Mouse (Mus musculus) adrenal gland, adult 8-10 months (tissue): ENCODE results near the gene Nrcam. TPM values are rescaled to one million over a fixed set of nuclear protein-coding genes. Genes with fewer than 3 reads are reported as not detected.

Source experiments
- DNase-seq: peaks from one replicate; pipeline ENCODE4 v3.0.0; 2022
- total RNA-seq, 4 experiments: library from RNA; stranded (reverse); gene quantifications; 2 replicates each; pipeline ENCODE4 v1.2.4; 2022

Nrcam gene
- total RNA-seq, 4 experiments from 2014 or later = 3.4 to 14.9 (median 6.9) TPM

DNA sequence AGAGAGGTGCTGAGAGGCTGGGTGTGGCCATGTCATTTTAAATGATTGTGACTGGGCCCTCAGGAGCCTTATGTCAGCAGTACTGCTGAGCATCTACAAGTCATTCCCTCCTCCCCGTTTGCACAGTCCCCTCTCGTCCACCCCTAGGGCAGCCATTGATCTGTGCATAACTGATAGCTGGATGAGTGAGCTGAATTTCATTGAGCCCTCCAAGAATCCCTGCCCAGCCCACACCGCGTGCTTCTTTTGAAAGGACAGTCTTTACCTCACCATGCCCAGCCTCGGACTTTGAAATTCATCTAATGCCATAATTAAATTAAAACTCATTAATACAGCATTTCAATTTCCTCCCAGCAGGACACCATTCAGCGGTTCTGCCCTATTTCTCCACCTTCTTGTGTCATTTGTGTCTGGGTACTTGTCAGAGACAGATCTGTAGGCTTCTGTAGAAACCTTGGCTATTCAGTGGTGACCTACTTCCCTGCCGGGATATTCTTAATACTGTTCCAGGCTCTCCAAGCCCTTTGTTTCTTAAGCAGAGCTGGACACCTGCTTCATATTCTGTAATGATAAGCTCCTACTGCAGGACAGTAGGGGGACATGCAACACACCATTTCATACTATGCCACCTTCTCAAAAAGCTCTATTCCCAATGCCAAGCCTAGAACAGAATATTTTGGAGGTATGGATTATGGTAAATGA lies 190.9 kb downstream of the Nrcam start:
- no peak for DNase-seq

DNA sequence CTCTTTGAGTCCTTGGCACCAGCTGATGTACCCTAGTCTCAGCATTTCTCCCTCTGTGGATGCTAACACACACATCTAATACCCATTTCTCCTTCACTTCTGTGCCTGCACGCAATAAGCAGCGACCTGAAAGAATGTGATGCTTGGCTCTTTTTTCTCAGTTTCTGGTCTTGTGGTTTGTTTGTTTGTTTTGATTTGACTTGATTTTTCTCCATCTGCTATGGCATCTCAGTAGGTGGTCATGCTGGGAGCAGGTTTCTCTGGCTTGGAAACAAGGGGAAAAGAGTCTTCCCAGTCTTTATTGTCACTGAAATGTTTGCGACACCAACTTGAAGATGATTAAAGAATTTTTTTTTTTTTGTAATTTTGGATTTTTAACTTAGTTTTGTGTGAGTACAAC lies 192.8 kb downstream of the Nrcam start:
- DNase-seq = no peak

DNA sequence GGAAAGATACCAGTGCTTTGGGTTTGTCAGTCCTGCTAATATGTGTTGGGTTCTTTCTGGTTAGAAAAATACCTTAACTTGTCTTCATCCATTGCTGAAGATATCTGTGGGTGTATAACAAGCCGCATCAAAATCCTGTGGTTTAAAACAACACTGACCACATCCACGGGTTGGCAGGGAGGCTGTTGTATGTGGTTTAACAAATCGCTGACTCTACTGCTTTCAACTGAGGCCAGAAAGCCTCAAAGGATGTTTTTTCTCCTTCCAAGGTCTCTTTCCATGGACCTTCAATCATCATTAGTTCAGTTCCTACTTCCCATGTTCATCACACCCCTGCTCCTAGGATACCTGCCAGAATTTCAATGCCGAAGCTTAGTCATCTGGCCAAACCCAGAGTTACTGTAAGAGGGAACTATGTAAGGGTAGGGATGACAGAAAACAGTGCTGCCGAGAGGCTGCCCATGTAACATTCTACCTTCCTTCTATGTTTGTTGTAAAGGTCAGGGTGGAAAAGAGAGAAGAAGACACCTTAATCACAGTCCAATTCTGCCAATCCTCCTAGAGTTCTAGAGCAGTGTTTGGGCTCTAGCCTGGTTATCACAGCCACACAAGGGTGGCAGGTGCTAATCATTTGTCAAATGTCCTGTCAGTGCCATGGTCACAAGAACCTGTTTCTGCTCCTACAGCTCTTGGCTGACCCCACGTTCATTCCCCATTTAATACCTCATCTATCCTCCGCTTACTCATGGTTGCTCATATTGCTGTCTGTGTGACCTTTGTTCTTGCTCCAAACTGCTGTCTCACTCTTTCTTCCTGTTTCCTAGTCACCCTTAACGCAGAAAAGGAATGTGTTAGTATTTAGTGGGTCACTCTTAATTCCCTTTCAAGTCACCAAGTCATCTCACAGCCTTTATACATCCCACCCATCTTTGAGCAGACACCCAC lies 196.2 kb downstream of the Nrcam start:
- DNase-seq = peak; percentile 45

DNA sequence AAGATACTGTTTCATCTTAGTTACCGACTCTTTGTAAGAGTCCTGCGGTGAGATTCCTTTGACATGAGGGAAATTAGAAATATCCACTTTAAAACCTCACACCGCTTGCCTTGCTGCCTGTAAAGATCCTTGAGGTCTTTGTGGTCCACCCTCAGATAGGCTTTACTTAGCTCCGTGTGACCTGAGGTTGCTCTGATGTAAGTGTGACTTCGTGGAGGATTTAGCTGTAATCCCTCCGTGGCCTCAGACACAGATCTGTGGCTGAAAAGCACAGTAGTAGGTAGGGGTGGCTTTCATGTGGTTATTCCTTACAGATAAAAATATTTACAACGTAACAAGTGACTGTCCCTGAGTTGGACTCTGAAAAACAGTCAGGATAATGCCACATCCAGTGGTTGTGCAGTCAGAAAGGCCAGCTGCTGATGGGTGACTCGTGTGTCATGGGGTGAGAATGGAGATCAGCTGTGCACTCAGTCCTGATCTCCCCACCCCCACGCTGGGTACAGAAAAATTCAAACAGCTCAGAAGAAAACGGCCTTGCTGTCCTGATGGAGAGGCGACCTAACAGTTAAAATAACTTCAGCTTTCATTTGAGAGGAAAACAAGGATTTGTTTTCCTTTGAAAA lies 199.8 kb downstream of the Nrcam start:
- DNase-seq = no peak

DNA sequence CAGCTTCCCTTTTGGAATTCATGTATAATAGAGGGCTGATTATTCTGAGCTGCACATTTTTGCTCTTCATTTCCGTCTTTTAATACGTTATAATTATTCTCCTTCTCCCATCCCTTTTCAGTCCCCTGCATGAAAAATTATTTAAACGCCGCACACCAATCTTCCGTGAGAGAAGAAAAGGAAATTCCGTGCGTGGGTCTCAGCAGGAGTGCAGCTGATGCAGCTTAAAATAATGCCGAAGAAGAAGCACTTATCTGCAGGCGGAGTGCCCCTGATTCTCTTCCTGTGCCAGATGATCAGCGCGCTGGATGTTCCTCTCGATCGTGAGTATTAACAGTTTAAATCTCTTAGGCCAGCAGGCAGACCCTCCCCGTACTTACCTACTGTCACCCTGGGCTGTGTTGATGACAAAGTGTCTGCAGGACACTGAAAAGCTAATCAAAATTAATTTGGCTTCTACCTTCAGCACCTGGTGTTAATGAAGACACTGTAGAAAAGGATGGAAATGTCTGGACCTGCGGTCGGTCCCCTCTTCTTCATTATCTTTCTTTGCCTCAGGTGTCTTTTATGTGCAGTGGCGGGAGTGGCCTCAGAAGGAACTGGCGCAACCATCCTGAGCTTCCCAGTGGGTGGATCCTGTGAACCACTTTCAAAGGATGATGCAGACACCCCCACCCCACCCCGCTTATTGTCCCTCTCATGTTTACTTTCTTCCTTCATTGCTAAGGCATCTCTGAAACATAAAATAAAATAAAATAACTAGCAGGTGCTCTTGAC lies 203.8 kb downstream of the Nrcam start:
- no peak for DNase-seq

DNA sequence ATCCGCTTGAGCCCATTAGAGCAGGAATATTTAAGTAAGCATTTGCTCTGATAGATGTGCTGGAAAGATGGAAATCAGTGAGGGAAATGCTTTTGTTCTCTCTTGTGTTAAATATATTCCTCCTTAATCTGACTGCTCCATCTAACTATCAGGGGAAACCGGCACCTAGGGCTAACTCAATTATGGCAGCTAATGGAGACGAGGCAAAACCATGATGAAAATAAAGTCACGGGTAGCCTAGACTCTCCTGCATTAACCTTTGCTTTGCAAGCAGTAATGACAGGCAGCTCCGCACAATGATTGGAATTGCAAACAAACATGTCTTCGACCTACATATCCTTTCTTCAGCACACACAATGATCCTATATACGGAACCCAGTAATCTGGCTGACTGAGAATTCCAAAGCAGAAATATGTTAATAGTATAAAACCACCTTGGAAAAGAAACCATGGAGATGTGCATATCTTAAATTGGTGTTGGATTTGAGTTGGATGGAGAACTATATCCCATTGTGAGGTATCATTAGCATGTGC lies 205.5 kb downstream of the Nrcam start:
- no peak for DNase-seq

DNA sequence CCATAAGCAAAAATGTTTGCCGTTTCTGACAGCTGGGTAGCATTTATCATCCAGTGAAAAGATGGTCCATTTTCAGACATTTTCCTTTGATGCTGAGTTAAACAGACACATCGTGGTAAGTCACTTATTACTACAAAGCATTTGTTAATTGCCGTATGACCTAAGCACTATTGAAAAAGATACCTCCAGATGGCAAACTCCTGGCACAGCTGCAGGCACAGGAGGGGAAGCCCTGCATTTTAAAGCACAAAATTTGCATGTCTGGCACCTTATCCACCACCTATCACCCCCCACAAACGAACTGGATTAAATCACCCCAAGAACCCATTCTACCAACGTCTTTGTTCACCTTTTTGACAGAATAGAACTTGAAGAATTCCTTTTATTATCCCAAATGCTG lies 206.9 kb downstream of the Nrcam start:
- no peak for DNase-seq

DNA sequence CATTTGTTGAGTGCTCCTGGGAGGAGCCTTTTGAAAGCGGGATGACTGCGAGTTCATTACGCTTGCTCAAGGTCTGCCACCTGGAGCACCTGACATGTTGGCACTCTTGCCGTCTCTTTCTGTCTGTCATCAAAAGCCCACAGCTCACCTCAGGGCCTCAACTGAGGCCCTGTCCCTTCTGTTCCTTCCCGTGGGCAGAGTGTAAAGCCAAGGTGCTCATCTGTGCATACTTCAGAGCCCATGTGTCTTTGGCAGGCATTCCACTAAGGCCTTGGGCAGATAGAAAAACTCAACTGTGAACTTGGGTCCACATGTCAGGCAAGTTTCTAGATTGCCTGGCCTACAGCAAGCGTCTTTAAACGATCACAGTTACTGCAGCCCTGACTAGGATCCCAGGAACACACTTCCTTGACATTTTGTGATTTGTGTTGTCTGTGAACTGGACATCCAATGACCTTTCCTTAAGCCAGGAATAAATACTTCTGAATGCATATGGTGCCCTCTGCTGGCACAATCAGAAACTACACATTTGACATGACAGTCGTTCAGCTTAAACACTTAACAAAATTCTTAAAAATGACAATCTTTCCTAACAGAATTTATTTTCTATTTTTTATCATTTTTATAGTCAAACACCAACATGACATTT lies 219.2 kb downstream of the Nrcam start:
- peak; percentile 47 for DNase-seq

DNA sequence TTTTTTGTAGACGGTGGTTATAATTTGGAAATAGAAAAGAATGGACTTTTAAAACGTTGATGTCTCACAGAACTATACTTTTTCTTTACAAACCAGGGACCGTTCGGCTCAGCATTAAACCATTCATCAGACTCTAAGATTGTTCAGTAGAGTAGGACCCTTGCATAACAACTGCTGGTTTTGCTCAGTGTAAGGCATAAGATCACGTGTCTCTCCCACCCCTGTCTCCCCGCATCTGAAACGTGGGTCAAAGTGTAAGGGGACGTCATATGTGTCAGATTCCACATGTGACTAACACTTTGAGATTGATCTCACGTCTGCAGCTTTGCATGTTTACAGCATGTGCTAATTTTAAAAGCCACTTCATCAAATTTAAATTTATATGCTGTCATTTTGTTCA lies 219.8 kb downstream of the Nrcam start:
- DNase-seq = no peak

DNA sequence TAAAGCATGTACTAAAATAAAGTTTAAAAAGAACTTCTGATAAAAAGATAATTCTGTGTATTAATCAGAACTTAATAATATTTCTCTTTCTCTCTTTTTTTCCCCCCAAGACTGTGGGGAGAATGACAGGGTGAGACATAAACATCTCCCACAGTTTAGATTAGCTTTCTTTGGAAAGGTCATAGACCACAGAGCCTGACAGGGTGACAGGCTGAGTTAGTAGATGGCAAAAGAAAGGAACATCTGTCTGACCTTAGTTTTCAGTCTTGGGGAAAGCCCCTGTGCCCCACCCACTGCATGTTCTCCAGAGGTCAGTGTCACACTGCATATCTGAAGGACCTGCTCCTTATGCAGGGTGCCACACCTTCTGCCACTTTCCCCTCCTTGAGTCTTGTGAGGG lies 222.9 kb downstream of the Nrcam start:
- DNase-seq = no peak

DNA sequence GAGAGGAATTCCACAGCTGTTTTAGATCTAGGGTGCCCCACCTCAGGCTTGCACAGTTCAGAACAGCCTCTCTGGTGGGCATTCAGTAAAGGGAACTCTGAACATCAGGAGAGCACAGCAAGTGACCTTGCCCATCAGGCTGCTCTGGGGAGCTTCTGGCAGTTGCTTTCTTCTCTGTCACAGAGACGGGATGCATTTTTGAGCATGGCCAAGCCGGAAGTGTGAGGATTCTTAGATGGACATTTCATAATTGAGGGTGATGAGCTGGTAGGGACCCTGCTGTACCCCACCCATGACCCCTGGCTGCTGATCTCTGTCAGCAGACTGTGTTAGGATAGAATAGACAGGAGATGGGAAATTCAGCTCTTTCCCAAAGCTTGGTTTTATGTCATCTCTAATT lies 225.4 kb downstream of the Nrcam start:
- DNase-seq = no peak

DNA sequence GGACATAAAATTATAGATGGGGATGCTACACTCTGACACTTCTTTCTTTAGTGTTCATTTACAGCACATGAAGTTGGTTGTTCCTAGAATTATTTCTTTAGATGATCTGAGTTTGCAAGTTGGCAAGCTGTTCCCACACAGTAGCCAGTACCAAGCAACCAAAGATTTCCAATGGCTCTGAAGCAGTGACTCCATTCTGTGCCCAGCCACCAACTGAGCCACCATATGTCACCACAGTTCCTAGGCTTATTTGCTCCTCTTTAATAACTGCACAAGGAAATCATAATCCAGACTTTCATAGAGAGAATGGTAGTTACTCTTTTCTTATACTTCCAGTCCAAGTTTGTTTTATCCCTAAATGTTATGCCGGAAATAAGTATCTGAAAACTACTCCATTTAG lies 226.1 kb downstream of the Nrcam start:
- DNase-seq = no peak

DNA sequence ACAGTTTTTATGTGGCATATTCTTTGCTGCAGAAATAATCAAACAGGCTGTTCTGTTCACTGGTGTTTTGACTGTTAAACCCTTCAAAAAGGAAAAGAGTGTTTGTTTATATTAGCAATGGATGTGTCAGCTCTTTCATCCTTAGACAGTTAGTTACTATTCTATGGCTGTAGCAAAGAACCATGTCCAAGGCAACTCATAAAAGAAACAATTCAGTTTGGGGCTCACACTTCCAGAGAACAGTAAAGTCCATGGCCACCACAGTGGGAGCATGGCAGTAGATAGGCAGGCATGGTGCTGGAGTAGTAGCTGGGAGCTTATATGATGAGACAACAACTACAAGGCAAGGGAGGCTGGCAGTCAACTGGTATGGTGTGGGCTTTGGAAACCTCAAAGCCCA lies 231.3 kb downstream of the Nrcam start:
- no peak for DNase-seq

DNA sequence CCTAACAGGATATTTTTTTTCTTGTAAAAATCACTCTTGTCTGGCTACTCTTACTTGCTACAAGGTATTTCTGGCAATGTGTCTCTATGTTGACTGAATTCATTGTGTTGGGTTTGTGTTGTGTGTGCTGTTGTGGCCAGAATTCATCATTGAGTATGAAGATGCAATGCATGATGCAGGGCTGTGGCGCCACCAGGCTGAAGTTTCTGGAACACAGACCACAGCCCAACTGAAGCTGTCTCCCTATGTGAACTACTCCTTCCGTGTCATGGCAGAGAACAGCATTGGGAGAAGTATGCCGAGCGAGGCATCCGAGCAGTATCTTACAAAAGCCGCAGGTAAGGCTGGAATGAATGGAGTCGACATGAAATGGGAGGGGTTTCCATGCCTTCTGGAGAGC lies 241.4 kb downstream of the Nrcam start:
- DNase-seq = no peak

DNA sequence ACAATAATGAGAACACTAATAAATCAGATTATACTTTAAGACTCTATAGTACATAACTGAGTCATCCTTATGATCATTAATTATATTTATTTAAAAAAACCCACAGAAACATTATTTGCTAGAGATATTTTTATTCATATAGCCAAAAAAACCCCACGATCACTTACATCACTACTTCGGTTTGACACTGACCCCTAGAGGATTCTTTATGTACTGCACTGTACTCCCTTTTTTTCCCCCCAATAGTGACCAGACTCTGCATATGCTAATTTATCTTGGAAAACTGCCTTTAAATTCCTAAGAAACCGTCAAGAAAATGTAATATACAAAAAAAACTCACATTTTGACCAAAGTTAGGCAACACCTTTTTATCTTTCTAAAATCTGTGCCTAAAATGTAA lies 244.0 kb downstream of the Nrcam start:
- no peak for DNase-seq

DNA sequence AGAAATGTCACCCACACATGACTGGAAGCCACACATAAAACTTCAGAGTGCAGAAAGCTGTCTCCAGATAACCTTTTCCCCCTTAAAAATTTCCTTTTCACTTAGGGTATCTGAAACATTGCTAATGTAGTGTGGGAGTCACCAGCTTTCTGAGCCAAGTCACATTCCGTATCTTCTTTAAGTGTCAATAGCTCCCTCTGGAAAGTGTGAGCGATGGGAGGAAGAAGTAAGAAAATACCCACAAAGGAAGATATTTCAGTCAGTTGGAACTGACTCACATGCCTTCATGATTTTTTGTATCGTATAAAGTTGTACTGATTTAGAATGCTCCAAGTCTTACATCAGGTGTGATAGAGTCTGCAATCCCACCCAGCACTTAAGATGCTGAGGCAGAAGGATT lies 245.5 kb downstream of the Nrcam start:
- DNase-seq = no peak

DNA sequence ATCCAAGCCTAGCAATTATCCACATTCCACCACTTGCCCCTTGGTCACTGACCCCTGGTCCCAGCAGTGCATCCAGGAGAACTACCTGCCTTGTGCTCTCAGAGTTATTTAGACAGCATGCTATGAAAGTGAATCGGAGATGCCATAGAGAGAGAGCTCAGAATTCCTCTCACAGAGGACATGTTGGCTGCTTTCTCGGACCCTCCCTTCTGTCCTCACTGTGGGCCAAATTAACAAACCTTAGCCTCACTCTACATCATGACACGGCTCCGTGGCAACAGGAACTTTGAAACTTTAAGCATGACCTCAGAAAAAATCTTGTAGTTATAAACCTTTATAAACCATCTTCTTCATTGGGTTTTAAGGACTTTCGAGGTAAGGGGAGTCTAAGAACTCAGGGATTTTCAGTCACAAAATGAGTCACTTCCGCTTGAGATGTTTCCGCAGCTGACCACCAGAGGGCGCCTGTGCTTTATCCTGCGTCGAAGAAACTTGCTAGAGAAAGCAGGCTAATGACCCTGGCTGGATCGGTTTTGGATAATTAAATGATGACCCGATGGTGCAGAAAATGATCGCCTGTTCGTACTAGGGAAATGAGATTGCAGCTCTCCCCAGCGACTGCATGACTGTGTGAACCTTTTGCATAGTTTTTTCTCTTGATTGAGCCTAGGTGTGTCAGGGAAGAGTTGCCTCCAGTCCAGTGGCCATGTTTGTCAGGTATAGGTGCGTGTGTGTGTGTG lies 272.9 kb downstream of the Nrcam start:
- DNase-seq = peak; percentile 28

DNA sequence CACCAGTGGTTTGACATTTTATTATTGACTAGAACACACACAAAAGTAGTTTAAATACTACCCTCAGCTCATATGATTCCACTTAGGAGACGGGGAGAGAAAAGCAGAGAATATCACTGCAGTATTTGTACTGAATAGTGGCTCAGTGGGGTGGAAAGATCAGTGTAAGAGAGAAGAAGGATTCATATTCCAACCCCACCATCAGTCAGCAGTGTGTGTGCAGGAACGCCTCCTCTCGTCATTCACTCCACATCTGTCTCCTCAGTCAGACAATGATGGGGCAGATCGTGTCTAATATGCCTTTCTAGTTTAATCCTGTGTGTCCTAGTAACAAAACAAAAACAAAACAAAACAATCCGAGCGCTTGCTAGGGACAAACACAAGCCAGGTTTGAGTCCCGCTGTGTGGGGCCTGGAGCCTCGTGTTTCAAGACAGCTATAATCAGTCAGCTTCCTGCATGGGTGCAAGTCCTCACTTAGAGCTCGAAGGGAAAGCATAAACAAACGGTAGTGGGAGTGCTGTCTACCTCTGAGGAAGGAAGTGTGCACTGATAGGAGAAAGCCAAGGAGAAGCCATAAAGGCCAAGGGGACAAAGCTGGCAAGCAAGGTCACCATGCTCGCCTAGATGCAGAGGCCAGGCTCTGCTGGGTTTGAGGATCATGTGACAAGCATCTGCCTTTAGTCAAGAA lies 273.7 kb downstream of the Nrcam start:
- no peak for DNase-seq

DNA sequence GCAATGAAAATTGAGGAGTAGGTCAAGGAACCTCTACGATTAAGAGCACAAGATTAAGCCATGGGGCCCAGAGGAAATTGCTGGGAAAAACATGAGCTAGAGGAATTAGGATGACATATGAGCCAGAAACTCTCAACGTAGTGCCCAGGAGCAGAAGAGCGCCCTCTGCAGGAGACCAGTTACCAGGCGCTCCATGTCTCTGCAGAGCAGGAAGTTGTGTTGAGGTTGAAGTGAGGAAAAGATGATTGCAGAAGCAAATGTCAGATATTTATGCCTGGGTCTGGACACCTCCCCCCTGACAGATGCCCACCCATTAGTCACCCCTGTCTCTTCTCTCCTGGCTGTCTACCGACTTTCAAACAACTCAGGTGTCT lies 274.3 kb downstream of the Nrcam start:
- no peak for DNase-seq

DNA sequence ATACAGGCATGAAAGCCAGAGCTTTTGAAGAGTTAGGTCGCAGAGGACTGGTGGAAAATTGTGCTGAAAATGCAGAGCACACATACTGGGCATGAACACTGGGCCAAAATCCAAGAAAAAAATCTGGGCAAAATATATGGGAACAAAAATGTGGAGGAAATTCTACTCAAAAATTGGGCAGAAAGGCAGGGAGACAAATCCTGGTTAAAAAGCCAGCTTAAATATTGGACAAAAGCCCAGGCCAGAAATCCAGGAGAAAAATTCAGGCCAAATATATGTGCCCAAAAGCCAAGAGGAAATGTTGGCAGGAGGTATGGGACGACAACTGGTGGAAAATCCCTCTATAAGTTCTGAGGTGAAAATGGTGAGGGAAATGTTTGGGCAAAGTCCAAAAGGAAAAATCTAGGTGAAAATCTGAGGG lies 288.3 kb downstream of the Nrcam start:
- DNase-seq = no peak

DNA sequence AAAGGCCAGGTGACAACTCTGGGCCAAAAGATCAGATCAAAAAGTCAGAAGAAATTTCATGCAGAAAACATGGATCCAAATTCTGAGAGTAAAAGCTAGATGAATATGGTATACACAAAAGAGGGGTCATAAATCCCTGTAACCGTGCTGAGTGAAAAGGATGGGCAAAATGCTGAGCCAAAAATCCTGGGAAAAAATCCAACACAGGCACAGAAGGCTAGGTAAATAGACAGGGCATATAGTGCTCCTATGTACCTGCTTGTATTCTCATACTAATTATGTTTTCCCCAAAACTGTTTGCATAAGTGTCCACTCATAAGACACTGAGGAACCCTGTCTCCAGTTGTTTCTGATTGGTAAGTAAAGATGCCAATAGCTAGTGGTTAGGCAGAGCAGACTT lies 288.8 kb downstream of the Nrcam start:
- no peak for DNase-seq
